Mouse (Mus musculus): ENCODE results near the gene Hmgb2. TPM values are rescaled to one million over a fixed set of nuclear protein-coding genes. Genes with fewer than 3 reads are reported as not detected.
A peak's percentile ranks its signal among the peaks of the same experiment; 100 is the strongest.
"Not testable (repeated sequence)": the region's sequence is repeated elsewhere in the genome, so short reads cannot be mapped to it uniquely, and the experiment has no call there.

Gene Hmgb2
- polyA plus RNA-seq, 1 experiment: 35.4 TPM

DNA sequence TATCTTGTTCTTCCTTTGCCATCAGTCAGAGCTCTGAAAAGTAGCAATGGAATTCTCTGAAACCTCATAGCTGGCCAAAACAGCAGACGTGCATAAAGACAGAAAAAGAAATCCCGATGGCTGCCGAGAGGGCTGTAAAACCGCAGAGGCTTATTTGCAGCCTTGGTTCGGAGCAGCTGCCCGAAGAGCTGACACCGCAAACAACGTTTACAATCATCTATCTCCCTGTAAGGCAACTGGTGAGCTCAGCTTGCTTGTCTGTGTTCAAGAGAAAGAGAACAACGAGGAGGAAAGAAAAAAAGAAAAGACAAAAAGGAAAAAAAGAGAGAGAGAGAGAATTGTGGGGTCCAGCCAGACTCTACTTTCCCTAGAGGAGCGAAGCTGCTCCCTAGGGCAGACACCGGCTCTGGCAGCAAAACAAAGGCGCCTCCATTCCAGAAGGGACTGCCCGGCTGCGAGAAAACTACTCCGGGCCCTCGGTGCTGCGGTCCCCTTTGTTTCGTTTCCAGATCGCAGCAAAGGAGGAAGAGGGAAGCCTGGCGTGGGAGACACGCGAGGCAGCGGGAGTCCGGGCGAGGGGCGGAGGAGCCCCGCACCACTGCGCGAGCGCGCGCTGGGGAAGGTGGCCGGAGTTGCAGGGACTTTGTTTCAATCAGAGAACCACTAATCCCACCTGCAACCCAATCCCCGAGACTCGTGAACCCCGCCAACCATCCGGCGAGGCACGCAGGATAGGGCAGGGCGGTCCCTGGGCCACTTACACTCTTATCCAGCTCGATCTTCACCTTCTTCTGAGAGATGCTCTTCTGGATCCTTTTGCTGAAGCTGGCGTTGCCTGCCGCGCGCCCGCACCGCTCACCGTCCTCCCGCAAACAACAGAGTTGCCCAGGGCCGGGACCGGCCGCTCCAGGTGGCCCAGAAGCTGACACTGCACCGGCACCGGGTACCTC, 24.9 kb upstream of the Hmgb2 start:
- TF ChIP-seq POLR2A (IDR thresholded peaks at IDR 0.05; ENCODE audit: low read depth, low read length) (peak; percentile 23; the same call in 1 of the 2 replicates), CTCF (IDR thresholded peaks at IDR 0.05; ENCODE audit: borderline replicate concordance, insufficient read depth, low read length) (no peak)
- peak overlapping the region; percentile 44 for H3K27ac ChIP-seq (ENCODE audit: insufficient read depth, low read length)
- peak overlapping the region; percentile 96 for H3K4me3 ChIP-seq (ENCODE audit: insufficient read depth, low read length)

GRCm38 (mm10) chr8:57487441-57488155, 24.1 kb upstream of the Hmgb2 start, which contains the start of gene Sap30:
TSS of gene Sap30 (minus strand) at chr8:57487860.
- peaks cover 5% of the 10 kb centered on the region for H3K4me1 ChIP-seq (ENCODE audit: control insufficient read depth, insufficient read depth, low read length)
- TF ChIP-seq POLR2A (IDR thresholded peaks at IDR 0.05; ENCODE audit: low read depth, low read length): peak; percentile 66
- no peak for TF ChIP-seq CTCF (IDR thresholded peaks at IDR 0.05; ENCODE audit: borderline replicate concordance, insufficient read depth, low read length)
- peak within 1 kb of the TSS; percentile 96 for H3K4me3 ChIP-seq (ENCODE audit: insufficient read depth, low read length)
- peak within 1 kb of the TSS; percentile 44 for H3K27ac ChIP-seq (ENCODE audit: insufficient read depth, low read length)

More for the DNA sequence above, 24.9 kb upstream of the Hmgb2 start:
- peaks cover 5% of the 10 kb centered on the region for H3K4me1 ChIP-seq (ENCODE audit: control insufficient read depth, insufficient read depth, low read length)

DNA sequence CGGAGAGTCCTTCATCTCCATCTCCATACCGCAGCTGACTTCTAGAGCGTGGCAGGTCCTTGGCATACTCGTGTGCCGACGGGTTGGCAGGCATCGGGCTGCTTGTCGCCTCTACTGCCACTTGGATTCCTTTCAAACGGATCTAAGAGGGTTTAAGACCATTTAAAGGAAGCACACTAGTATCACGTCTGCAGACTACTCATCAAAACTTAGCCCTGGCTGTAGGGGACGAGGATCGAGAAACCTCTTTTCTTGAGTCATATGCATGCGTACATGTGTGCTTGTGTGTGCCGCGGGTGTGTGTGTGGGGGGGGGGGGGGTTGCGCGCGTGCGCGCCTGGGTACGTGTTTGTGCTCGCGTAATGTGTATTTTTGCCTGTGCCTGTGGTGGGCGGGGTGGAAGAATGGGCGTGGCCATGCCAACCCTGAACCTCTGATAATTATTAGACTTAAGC, 23.4 kb upstream of the Hmgb2 start:
- Histone ChIP-seq H3K27ac (ENCODE audit: insufficient read depth, low read length) (peak overlapping the region; percentile 36; the same call in 1 of the 2 replicates), H3K4me3 (ENCODE audit: insufficient read depth, low read length) (peak overlapping the region; percentile 68), H3K4me1 (ENCODE audit: control insufficient read depth, insufficient read depth, low read length) (peaks cover 5% of the 10 kb centered on the region)
- peak; percentile 59 for TF ChIP-seq POLR2A (IDR thresholded peaks at IDR 0.05; ENCODE audit: low read depth, low read length)
- no peak for TF ChIP-seq CTCF (IDR thresholded peaks at IDR 0.05; ENCODE audit: borderline replicate concordance, insufficient read depth, low read length)

- Histone ChIP-seq H3K4me3 (ENCODE audit: insufficient read depth, low read length) (no peak overlapping the region), H3K27ac (ENCODE audit: insufficient read depth, low read length) (no peak overlapping the region), H3K4me1 (ENCODE audit: control insufficient read depth, insufficient read depth, low read length) (peaks cover 5% of the 10 kb centered on the region)
- no peak for TF ChIP-seq CTCF (IDR thresholded peaks at IDR 0.05; ENCODE audit: borderline replicate concordance, insufficient read depth, low read length)
- no peak for TF ChIP-seq POLR2A (IDR thresholded peaks at IDR 0.05; ENCODE audit: low read depth, low read length)
These were observed 22.3 kb upstream of the Hmgb2 start for GRCm38 (mm10) chr8:57489366-57489765.

DNA sequence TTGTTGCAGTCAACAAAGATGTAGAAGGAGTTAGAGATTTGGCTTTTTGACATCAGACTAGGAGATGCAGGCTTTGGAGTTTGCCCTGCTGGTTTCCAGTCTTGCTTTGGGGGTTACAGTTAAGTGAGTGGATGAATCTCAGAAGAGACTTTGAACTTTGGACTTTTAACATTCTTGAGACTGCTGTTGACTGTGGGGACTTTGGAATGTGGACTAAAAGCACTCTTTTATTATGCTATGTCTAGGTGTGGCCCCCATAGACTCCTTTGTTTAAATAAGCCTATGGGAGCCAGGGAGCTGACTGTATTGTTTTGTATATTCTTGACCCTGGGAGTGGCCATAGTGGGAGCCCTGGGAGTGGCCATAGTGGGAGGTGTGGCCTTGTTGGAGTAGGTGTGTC, 21.8 kb upstream of the Hmgb2 start:
- no peak for TF ChIP-seq POLR2A (IDR thresholded peaks at IDR 0.05; ENCODE audit: low read depth, low read length)
- no peak for TF ChIP-seq CTCF (IDR thresholded peaks at IDR 0.05; ENCODE audit: borderline replicate concordance, insufficient read depth, low read length)
- H3K4me1 ChIP-seq (ENCODE audit: control insufficient read depth, insufficient read depth, low read length): peaks cover 5% of the 10 kb centered on the region
- H3K4me3 ChIP-seq (ENCODE audit: insufficient read depth, low read length): no peak overlapping the region
- no peak overlapping the region for H3K27ac ChIP-seq (ENCODE audit: insufficient read depth, low read length)

- TF ChIP-seq POLR2A (IDR thresholded peaks at IDR 0.05; ENCODE audit: low read depth, low read length) (no peak), CTCF (IDR thresholded peaks at IDR 0.05; ENCODE audit: borderline replicate concordance, insufficient read depth, low read length) (no peak)
- no peak overlapping the region for H3K4me3 ChIP-seq (ENCODE audit: insufficient read depth, low read length)
- no peak overlapping the region for H3K27ac ChIP-seq (ENCODE audit: insufficient read depth, low read length)
- H3K4me1 ChIP-seq (ENCODE audit: control insufficient read depth, insufficient read depth, low read length): no peaks in the 10 kb centered on the region
These were observed 19.8 kb upstream of the Hmgb2 start for GRCm38 (mm10) chr8:57491873-57492272.

DNA sequence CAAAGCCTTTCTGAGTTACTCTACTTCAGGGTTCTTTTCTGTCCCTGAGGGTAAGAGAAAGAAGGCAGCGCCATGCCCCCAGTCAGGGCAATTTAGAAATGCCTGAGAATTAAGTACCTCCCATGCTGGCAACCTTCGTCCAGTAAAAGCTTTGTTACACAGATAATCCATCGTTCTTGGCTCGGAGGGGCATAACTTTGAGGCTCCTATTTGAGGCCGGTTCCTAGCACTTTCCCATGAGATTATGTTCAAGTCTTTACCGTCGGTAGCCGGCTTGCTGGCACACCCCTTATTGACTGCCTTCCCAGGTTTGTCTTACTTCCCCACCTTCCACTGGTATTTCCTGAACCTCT, 13.2 kb upstream of the Hmgb2 start:
- H3K27ac ChIP-seq (ENCODE audit: insufficient read depth, low read length): no peak overlapping the region
- no peak for TF ChIP-seq CTCF (IDR thresholded peaks at IDR 0.05; ENCODE audit: borderline replicate concordance, insufficient read depth, low read length)
- no peak for TF ChIP-seq POLR2A (IDR thresholded peaks at IDR 0.05; ENCODE audit: low read depth, low read length)
- H3K4me3 ChIP-seq (ENCODE audit: insufficient read depth, low read length): no peak overlapping the region
- peaks cover 3% of the 10 kb centered on the region; the same call in 1 of the 2 replicates for H3K4me1 ChIP-seq (ENCODE audit: control insufficient read depth, insufficient read depth, low read length)

DNA sequence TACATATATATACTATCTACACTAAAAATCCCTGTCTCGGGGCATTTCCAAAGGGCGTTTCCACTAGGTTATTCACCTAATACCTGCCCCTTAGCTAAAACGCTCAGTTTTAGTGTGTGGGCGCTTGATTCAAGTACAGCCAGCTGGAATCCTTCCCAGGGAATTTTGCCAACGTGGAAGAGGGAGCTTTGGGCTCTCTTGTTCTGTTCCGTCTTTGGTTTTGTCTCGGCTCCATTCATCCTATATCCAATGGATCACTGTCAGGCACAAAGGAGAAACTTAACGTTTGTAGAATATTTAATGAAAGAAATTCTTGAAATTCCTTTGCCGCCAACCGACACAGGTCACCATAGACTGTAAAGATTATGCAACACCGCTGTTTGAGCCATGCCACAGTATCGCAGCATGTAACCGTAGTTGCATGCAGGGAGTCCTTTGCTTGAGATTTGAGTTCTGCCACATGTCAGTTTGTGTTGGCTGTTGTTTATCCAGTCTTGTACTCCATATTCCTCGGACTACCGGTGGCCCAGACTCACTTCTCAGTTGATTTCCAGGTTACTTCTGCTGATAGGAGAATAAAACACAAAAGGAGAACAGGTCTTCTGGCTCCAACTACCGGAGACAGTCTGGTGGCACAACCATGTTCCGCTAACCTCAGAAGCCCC, 12.7 kb upstream of the Hmgb2 start:
- Histone ChIP-seq H3K4me1 (ENCODE audit: control insufficient read depth, insufficient read depth, low read length) (peaks cover 3% of the 10 kb centered on the region; the same call in 1 of the 2 replicates), H3K27ac (ENCODE audit: insufficient read depth, low read length) (no peak overlapping the region), H3K4me3 (ENCODE audit: insufficient read depth, low read length) (no peak overlapping the region)
- TF ChIP-seq CTCF (IDR thresholded peaks at IDR 0.05; ENCODE audit: borderline replicate concordance, insufficient read depth, low read length) (no peak), POLR2A (IDR thresholded peaks at IDR 0.05; ENCODE audit: low read depth, low read length) (no peak)

DNA sequence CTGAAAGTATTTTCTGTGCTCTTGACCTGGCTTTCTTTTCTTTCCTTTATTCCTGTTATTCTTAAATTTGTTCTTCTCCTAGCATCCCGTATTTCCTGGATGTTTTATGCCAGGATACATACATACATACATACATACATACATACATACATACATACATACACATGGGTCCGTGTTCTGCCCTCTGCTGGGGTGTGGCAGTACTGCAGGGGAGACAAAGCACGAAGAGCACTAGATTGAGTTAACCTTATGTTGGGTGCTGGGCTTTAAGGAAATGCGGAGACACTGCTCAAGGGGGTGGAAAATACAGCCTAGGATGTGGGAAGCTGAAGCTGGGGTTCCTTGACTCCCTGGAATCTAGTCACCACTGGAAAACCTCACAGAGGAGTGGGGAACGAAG, 8.1 kb upstream of the Hmgb2 start:
- H3K4me1 ChIP-seq (ENCODE audit: control insufficient read depth, insufficient read depth, low read length): peaks cover 3% of the 10 kb centered on the region; the same call in 1 of the 2 replicates
- H3K27ac ChIP-seq (ENCODE audit: insufficient read depth, low read length): no peak overlapping the region
- no peak for TF ChIP-seq POLR2A (IDR thresholded peaks at IDR 0.05; ENCODE audit: low read depth, low read length)
- TF ChIP-seq CTCF (IDR thresholded peaks at IDR 0.05; ENCODE audit: borderline replicate concordance, insufficient read depth, low read length): peak; percentile 76; the same call in 1 of the 2 replicates
- H3K4me3 ChIP-seq (ENCODE audit: insufficient read depth, low read length): no peak overlapping the region

- not testable (repeated sequence) for H3K4me1 ChIP-seq (ENCODE audit: control insufficient read depth, insufficient read depth, low read length); H3K4me3 ChIP-seq (ENCODE audit: insufficient read depth, low read length); H3K27ac ChIP-seq (ENCODE audit: insufficient read depth, low read length)
These were observed 6.2 kb upstream of the Hmgb2 start for GRCm38 (mm10) chr8:57505500-57505899.
